Mouse (Mus musculus): ENCODE measurements around the gene Isl2. TPM values are rescaled to one million over a fixed set of nuclear protein-coding genes. Genes with fewer than 3 reads are reported as not detected.

Gene Isl2
- polyA plus RNA-seq, 1 experiment from 2014 or later, result 0.07 TPM

- no peaks in the 10 kb centered on the region for H3K4me1 ChIP-seq (ENCODE audit: insufficient read depth, low read depth, low read length)
- no peak overlapping the region for H3K9ac ChIP-seq (replicated peaks; ENCODE audit: low read depth)
- WGBS, result 39% methylated on average over 1 of the region's 1 CpGs
- no peaks in the 10 kb centered on the region for H3K36me3 ChIP-seq (ENCODE audit: insufficient read depth, low read length)
- no peak for DNase-seq (ENCODE audit: low spot score)
- no peaks in the 10 kb centered on the region for H3K27me3 ChIP-seq (replicated peaks; ENCODE audit: insufficient read depth, low read length)
- no peak overlapping the region for H3K27ac ChIP-seq (ENCODE audit: low read length)
- ATAC-seq, result no peak
- TF ChIP-seq CTCF (IDR thresholded peaks at IDR 0.05), result no peak
- TF ChIP-seq EP300 (IDR thresholded peaks at IDR 0.05), result no peak
- H3K9me3 ChIP-seq (ENCODE audit: low read length), result no peaks in the 10 kb centered on the region
- no peak overlapping the region for H3K4me2 ChIP-seq (replicated peaks; ENCODE audit: low read depth, low read length)
- H3K4me3 ChIP-seq (ENCODE audit: low read depth, low read length), result no peak overlapping the region
Observed at GRCm38 (mm10) chr9:55554986-55555385, 16.5 kb downstream of the Isl2 start.

- Histone ChIP-seq H3K4me3 (ENCODE audit: low read depth, low read length) (no peak overlapping the region), H3K4me2 (replicated peaks; ENCODE audit: low read depth, low read length) (no peak overlapping the region), H3K27ac (ENCODE audit: low read length) (no peak overlapping the region), H3K9ac (replicated peaks; ENCODE audit: low read depth) (no peak overlapping the region), H3K9me3 (ENCODE audit: low read length) (no peaks in the 10 kb centered on the region), H3K27me3 (replicated peaks; ENCODE audit: insufficient read depth, low read length) (no peaks in the 10 kb centered on the region), H3K36me3 (ENCODE audit: insufficient read depth, low read length) (no peaks in the 10 kb centered on the region), H3K4me1 (ENCODE audit: insufficient read depth, low read depth, low read length) (no peaks in the 10 kb centered on the region)
- ATAC-seq (no peak), DNase-seq (ENCODE audit: low spot score) (no peak)
- 75% methylated on average over 1 of the region's 1 CpGs for WGBS
- TF ChIP-seq EP300 (IDR thresholded peaks at IDR 0.05) (no peak), CTCF (IDR thresholded peaks at IDR 0.05) (no peak)
Observed at GRCm38 (mm10) chr9:55560960-55561359, 22.5 kb downstream of the Isl2 start.

- Histone ChIP-seq H3K4me1 (ENCODE audit: insufficient read depth, low read depth, low read length) (no peaks in the 10 kb centered on the region), H3K4me2 (replicated peaks; ENCODE audit: low read depth, low read length) (no peak overlapping the region), H3K36me3 (ENCODE audit: insufficient read depth, low read length) (no peaks in the 10 kb centered on the region), H3K9ac (replicated peaks; ENCODE audit: low read depth) (no peak overlapping the region), H3K9me3 (ENCODE audit: low read length) (no peaks in the 10 kb centered on the region), H3K4me3 (ENCODE audit: low read depth, low read length) (no peak overlapping the region), H3K27ac (ENCODE audit: low read length) (no peak overlapping the region), H3K27me3 (replicated peaks; ENCODE audit: insufficient read depth, low read length) (no peaks in the 10 kb centered on the region)
- TF ChIP-seq CTCF (IDR thresholded peaks at IDR 0.05) (no peak), EP300 (IDR thresholded peaks at IDR 0.05) (no peak)
- no peak for DNase-seq (ENCODE audit: low spot score)
- ATAC-seq, result no peak
- WGBS, result 66% methylated on average over 5 of the region's 5 CpGs
Observed at GRCm38 (mm10) chr9:55568466-55569159, 30.1 kb downstream of the Isl2 start.

- Histone ChIP-seq H3K4me1 (ENCODE audit: insufficient read depth, low read depth, low read length) (no peaks in the 10 kb centered on the region), H3K27ac (ENCODE audit: low read length) (no peak overlapping the region), H3K4me3 (ENCODE audit: low read depth, low read length) (no peak overlapping the region), H3K4me2 (replicated peaks; ENCODE audit: low read depth, low read length) (no peak overlapping the region), H3K9ac (replicated peaks; ENCODE audit: low read depth) (no peak overlapping the region), H3K36me3 (ENCODE audit: insufficient read depth, low read length) (no peaks in the 10 kb centered on the region), H3K27me3 (replicated peaks; ENCODE audit: insufficient read depth, low read length) (no peaks in the 10 kb centered on the region), H3K9me3 (ENCODE audit: low read length) (no peaks in the 10 kb centered on the region)
- DNase-seq (ENCODE audit: low spot score) (no peak), ATAC-seq (no peak)
- no peak for TF ChIP-seq CTCF (IDR thresholded peaks at IDR 0.05)
- no peak for TF ChIP-seq EP300 (IDR thresholded peaks at IDR 0.05)
- 42% methylated on average over 1 of the region's 1 CpGs for WGBS
Observed at GRCm38 (mm10) chr9:55571071-55571470, 32.6 kb downstream of the Isl2 start.

- no peak for ATAC-seq
- 81% methylated on average over 1 of the region's 1 CpGs for WGBS
- DNase-seq (ENCODE audit: low spot score), result no peak
- Histone ChIP-seq H3K4me3 (ENCODE audit: low read depth, low read length) (no peak overlapping the region), H3K27ac (ENCODE audit: low read length) (no peak overlapping the region), H3K4me1 (ENCODE audit: insufficient read depth, low read depth, low read length) (no peaks in the 10 kb centered on the region), H3K27me3 (replicated peaks; ENCODE audit: insufficient read depth, low read length) (no peaks in the 10 kb centered on the region), H3K4me2 (replicated peaks; ENCODE audit: low read depth, low read length) (no peak overlapping the region), H3K36me3 (ENCODE audit: insufficient read depth, low read length) (no peaks in the 10 kb centered on the region), H3K9ac (replicated peaks; ENCODE audit: low read depth) (no peak overlapping the region), H3K9me3 (ENCODE audit: low read length) (no peaks in the 10 kb centered on the region)
- TF ChIP-seq EP300 (IDR thresholded peaks at IDR 0.05) (no peak), CTCF (IDR thresholded peaks at IDR 0.05) (no peak)
Observed at GRCm38 (mm10) chr9:55576571-55576970, 38.1 kb downstream of the Isl2 start.

- no peak overlapping the region for H3K4me3 ChIP-seq (ENCODE audit: low read depth, low read length)
- H3K4me1 ChIP-seq (ENCODE audit: insufficient read depth, low read depth, low read length), result no peaks in the 10 kb centered on the region
- H3K4me2 ChIP-seq (replicated peaks; ENCODE audit: low read depth, low read length), result no peak overlapping the region
- ATAC-seq, result no peak
- no peaks in the 10 kb centered on the region for H3K9me3 ChIP-seq (ENCODE audit: low read length)
- H3K27ac ChIP-seq (ENCODE audit: low read length), result no peak overlapping the region
- no peak for DNase-seq (ENCODE audit: low spot score)
- no peaks in the 10 kb centered on the region for H3K36me3 ChIP-seq (ENCODE audit: insufficient read depth, low read length)
- H3K9ac ChIP-seq (replicated peaks; ENCODE audit: low read depth), result no peak overlapping the region
- 33% methylated on average over 3 of the region's 3 CpGs for WGBS
- TF ChIP-seq CTCF (IDR thresholded peaks at IDR 0.05), result no peak
- no peak for TF ChIP-seq EP300 (IDR thresholded peaks at IDR 0.05)
- no peaks in the 10 kb centered on the region for H3K27me3 ChIP-seq (replicated peaks; ENCODE audit: insufficient read depth, low read length)
Observed at GRCm38 (mm10) chr9:55581414-55581813, 42.9 kb downstream of the Isl2 start.

GRCm38 (mm10) chr9:55586141-55586540 is 47.7 kb downstream of the Isl2 start:
- TF ChIP-seq EP300 (IDR thresholded peaks at IDR 0.05) (no peak), CTCF (IDR thresholded peaks at IDR 0.05) (no peak)
- H3K36me3 ChIP-seq (ENCODE audit: insufficient read depth, low read length), result no peaks in the 10 kb centered on the region
- no peaks in the 10 kb centered on the region for H3K4me1 ChIP-seq (ENCODE audit: insufficient read depth, low read depth, low read length)
- H3K27ac ChIP-seq (ENCODE audit: low read length), result no peak overlapping the region
- no peaks in the 10 kb centered on the region for H3K9me3 ChIP-seq (ENCODE audit: low read length)
- no peak overlapping the region for H3K9ac ChIP-seq (replicated peaks; ENCODE audit: low read depth)
- no peak overlapping the region for H3K4me3 ChIP-seq (ENCODE audit: low read depth, low read length)
- no peaks in the 10 kb centered on the region for H3K27me3 ChIP-seq (replicated peaks; ENCODE audit: insufficient read depth, low read length)
- H3K4me2 ChIP-seq (replicated peaks; ENCODE audit: low read depth, low read length), result no peak overlapping the region
- no peak for ATAC-seq
- DNase-seq (ENCODE audit: low spot score), result no peak
- WGBS, result 93% methylated on average over 6 of the region's 6 CpGs

Other genes with a start within 250 kb of the Isl2 start
- 1.2 and 1.4 TPM in 2 replicates for gene Nrg4, start 211.8 kb upstream of the Isl2 start, polyA plus RNA-seq (2015; fragmentation: Nextera tagmentation; extraction: Ambion mirVana)
- 0.05 and 0.07 TPM in 2 replicates for gene Tmem266, start 211.8 kb upstream of the Isl2 start, polyA plus RNA-seq (2015; fragmentation: Nextera tagmentation; extraction: Ambion mirVana)
- 175 and 196 TPM in 2 replicates for gene Etfa, start 26.4 kb upstream of the Isl2 start, polyA plus RNA-seq (2015; fragmentation: Nextera tagmentation; extraction: Ambion mirVana)